Mouse (Mus musculus) neural tube, embryonic 15.5 days (tissue): ENCODE data around the gene Zranb1. TPM values are rescaled to one million over a fixed set of nuclear protein-coding genes. Genes with fewer than 3 reads are reported as not detected.

Experiments
- ATAC-seq: fragments of 200-750 bp; cut with Nextera tagmentation; 2 replicates; pipeline ENCODE4 v1.8.0; 2017; ENCODE audit warnings: mild to moderate bottlenecking, moderate TSS enrichment, moderate library complexity; ENCODE audit not compliant: low FRiP score
- H3K27ac ChIP-seq: fragments of 300-500 bp; sonication (generic); replicated peaks from 2 replicates; pipeline ENCODE4 v1.5.1; 2015; ENCODE audit warnings: mild to moderate bottlenecking, inconsistent platforms
- H3K27me3 ChIP-seq: fragments of 300-500 bp; sonication (generic); replicated peaks from 2 replicates; pipeline ENCODE4 v1.6.1; 2015; ENCODE audit warnings: inconsistent platforms
- H3K36me3 ChIP-seq: fragments of 300-500 bp; sonication (generic); 2 replicates; pipeline ENCODE4 v1.6.1; 2015; ENCODE audit warnings: inconsistent platforms
- H3K4me1 ChIP-seq: fragments of 300-500 bp; sonication (generic); 2 replicates; pipeline ENCODE4 v1.6.1; 2015; ENCODE audit warnings: inconsistent platforms
- H3K4me2 ChIP-seq: fragments of 300-500 bp; sonication (generic); 2 replicates; pipeline ENCODE4 v1.6.1; 2015; ENCODE audit warnings: inconsistent platforms, mild to moderate bottlenecking, moderate library complexity
- H3K4me3 ChIP-seq: fragments of 300-500 bp; sonication (generic); replicated peaks from 2 replicates; pipeline ENCODE4 v1.5.1; 2015; ENCODE audit warnings: mild to moderate bottlenecking, inconsistent platforms
- H3K9ac ChIP-seq: fragments of 300-500 bp; sonication (generic); replicated peaks from 2 replicates; pipeline ENCODE4 v1.6.1; 2015; ENCODE audit warnings: mild to moderate bottlenecking, inconsistent platforms
- H3K9me3 ChIP-seq: fragments of 300-500 bp; sonication (generic); replicated peaks from 2 replicates; pipeline ENCODE4 v1.6.1; 2016; ENCODE audit warnings: inconsistent platforms
- WGBS: fragments of 180-500 bp; shearing (Covaris S2); methylation state at CpG from one replicate; pipeline ENCODE4 v1.1.7; 2015; ENCODE audit warnings: mixed read lengths; 5-methylcytosine and 5-hydroxymethylcytosine counted together
- polyA plus RNA-seq: library from polyadenylated mRNA; unstranded; fragments of >200 nt; fragmentation: Nextera tagmentation; extraction: Ambion mirVana; gene quantifications from 2 replicates; pipeline ENCODE4 v1.2.1, GENCODE M21; 2015

Zranb1 gene
- polyA plus RNA-seq, 1 experiment from 2014 or later, result 20.5 TPM

DNA sequence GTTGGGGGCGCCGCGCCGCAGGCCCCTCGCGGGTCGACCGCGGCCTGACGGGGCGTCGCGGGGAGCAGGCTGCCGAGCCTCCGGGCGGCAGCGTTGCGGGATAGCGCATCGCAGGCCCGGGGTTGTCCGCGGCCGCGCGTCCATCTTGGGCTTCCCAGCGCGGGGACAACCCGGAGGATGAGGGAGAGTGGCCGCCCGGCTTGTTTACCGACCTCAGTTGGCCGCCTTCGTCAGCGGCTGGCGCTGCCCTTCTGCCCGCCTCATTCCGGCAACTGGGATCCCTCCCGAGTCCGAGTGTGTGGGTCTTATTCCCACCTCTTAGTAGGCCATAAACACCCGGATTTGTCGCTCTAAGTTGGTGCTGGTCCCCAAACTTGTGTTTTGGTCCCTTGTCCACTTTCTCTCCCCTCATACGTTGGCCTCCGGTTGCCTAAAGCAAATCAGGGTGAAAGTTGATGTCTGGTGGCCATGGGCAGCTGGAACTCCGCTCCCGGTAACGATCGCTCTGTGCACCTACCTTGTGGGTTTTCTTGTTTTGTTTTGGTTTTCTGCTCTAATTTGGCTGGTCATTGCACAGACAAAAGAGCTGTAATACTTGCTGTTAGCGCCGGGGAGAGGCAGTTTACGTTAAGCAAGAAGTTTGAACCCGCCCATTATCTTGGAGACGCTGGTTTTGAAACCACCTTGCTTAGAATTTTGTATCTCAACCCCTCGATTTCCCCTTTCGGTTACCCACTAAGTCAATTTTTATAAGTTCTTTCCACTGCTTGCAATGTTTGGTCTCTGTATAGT, 814 bp downstream of the Zranb1 start:
- Histone ChIP-seq H3K36me3 (no peaks in the 10 kb centered on the region), H3K27ac (peak overlapping the region; percentile 91), H3K9ac (peak overlapping the region; percentile 81), H3K9me3 (no peaks in the 10 kb centered on the region), H3K4me3 (peak overlapping the region; percentile 78), H3K27me3 (no peaks in the 10 kb centered on the region), H3K4me1 (peaks cover 23% of the 10 kb centered on the region), H3K4me2 (peak overlapping the region; percentile 82)
- WGBS, result under 1% methylated on average over 53 of the region's 55 CpGs
- ATAC-seq, result peak; percentile 69

DNA sequence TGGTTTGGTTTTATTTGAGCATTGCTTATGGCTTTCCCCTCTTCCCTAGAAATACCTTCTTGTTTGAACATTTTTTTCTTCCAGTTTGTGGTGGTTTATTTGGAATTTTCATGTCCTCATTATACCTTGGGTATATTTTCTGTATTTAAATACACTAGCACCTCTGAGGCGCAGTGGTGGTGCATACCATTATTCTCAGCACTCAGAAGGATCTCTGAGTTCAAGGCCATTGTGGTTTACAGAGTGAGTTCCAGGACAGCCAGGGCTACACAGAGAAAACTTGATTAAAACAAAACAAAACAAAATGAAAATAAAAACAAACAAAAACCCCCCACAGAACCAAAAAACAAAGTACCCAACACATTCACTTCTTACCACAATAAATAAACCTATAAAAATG, 2.4 kb downstream of the Zranb1 start:
- WGBS, result 89% methylated on average over 1 of the region's 1 CpGs
- Histone ChIP-seq H3K4me3 (no peak overlapping the region), H3K4me2 (no peak overlapping the region), H3K27ac (no peak overlapping the region), H3K9ac (no peak overlapping the region), H3K4me1 (peaks cover 23% of the 10 kb centered on the region), H3K9me3 (no peaks in the 10 kb centered on the region), H3K36me3 (no peaks in the 10 kb centered on the region), H3K27me3 (no peaks in the 10 kb centered on the region)
- no peak for ATAC-seq

DNA sequence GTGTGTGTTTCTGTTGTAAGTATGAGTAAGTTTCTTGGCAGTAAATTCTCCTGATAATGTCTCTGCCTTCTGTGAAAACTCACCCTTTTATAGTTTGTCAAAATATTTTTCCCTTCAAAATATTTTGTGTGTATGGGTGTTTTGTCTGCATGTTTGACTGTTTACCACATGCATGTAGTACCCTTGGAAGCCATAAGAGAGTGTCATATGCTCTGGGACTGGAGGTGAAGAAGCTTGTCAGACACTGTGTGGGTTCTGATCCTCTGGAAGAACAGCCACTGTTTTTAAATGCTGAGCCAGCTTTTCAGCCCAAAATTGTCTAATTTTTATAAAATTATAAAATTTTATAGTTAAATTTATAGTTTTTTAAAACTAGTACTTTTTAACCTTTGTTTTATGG, 3.8 kb downstream of the Zranb1 start:
- Histone ChIP-seq H3K4me2 (no peak overlapping the region), H3K9me3 (no peaks in the 10 kb centered on the region), H3K36me3 (no peaks in the 10 kb centered on the region), H3K9ac (no peak overlapping the region), H3K27me3 (no peaks in the 10 kb centered on the region), H3K4me3 (no peak overlapping the region), H3K4me1 (peaks cover 23% of the 10 kb centered on the region), H3K27ac (no peak overlapping the region)
- no peak for ATAC-seq

DNA sequence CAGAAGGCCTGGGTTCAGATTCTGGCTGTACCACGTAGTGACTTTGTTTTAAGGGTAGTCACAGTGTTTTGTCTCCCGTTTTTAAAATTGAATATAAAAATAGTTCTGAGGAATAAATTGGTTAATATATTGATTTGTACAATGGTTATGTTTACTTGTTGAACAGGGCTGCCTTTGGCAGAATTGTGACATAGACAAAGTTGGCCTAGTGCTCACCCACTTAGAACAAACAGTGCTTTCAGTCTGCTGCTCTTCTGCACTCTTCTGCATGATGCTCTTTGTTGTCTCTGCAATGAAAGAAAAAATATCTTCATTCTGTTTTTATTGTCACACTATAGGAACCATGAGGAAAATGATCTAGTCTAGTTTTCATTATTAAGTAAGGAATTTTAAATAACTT, 8.2 kb downstream of the Zranb1 start:
- Histone ChIP-seq H3K4me2 (no peak overlapping the region), H3K36me3 (no peaks in the 10 kb centered on the region), H3K4me1 (no peaks in the 10 kb centered on the region), H3K4me3 (no peak overlapping the region), H3K9me3 (no peaks in the 10 kb centered on the region), H3K27ac (no peak overlapping the region), H3K27me3 (no peaks in the 10 kb centered on the region), H3K9ac (no peak overlapping the region)
- ATAC-seq, result no peak
- WGBS, result 88% methylated on average over 2 of the region's 2 CpGs

DNA sequence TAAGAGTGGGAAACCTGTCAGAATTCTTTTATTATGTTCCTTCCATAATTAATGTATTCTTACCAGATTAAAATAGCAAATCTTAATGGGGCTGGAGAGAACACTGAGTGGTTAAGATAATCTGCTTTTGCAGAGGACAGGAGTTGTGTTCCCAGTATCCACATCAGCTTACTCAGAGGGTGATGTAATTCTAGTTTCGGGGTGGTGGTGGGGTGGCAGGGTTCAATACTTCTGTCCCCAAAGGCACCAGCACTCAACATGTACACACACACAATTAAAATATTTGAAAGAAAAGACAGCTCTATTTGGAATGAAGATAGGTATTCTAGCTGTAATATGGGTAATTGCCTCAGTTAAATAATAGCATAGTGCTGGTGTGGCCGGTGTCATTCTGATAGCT, 9.6 kb downstream of the Zranb1 start:
- Histone ChIP-seq H3K4me1 (no peaks in the 10 kb centered on the region), H3K4me3 (no peak overlapping the region), H3K4me2 (no peak overlapping the region), H3K27ac (no peak overlapping the region), H3K9ac (no peak overlapping the region), H3K27me3 (no peaks in the 10 kb centered on the region), H3K36me3 (no peaks in the 10 kb centered on the region), H3K9me3 (no peaks in the 10 kb centered on the region)
- WGBS, result 82% methylated on average over 2 of the region's 2 CpGs
- no peak for ATAC-seq

DNA sequence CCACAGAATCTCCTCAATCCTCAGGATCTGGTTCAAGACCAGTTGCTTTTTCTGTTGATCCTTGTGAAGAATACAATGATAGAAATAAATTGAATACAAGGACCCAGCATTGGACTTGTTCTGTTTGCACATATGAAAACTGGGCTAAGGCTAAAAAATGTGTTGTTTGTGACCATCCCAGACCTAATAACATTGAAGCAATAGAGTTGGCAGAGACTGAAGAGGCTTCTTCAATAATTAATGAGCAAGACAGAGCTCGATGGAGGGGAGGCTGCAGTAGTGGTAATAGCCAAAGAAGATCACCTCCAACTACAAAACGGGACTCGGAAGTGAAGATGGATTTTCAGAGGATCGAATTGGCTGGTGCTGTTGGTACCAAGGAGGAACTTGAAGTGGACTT, 19.0 kb downstream of the Zranb1 start:
- Histone ChIP-seq H3K27me3 (no peaks in the 10 kb centered on the region), H3K9me3 (no peaks in the 10 kb centered on the region), H3K27ac (no peak overlapping the region), H3K9ac (no peak overlapping the region), H3K4me3 (no peak overlapping the region), H3K36me3 (no peaks in the 10 kb centered on the region), H3K4me2 (no peak overlapping the region), H3K4me1 (no peaks in the 10 kb centered on the region)
- ATAC-seq, result no peak
- WGBS, result 76% methylated on average over 4 of the region's 4 CpGs

DNA sequence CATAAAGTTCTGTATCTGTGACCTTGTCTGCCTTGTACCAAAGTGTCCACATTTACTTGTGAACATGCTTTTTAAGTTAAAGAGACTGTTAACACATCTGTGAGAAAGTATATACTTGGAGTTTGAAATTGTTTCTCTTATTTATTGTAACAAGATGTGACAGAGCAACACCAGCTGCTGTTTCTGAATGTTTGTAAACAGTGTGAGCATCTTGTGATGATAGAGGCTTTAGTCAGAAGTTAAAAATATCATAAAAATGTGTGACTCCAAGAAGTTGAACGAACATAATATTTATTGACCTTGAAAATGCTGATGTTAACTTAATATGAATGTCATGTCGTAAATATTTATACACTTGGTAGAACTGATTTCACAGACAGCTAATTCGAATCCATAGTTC, 19.7 kb downstream of the Zranb1 start:
- Histone ChIP-seq H3K9ac (no peak overlapping the region), H3K9me3 (no peaks in the 10 kb centered on the region), H3K27me3 (no peaks in the 10 kb centered on the region), H3K36me3 (no peaks in the 10 kb centered on the region), H3K4me2 (no peak overlapping the region), H3K27ac (no peak overlapping the region), H3K4me3 (no peak overlapping the region), H3K4me1 (no peaks in the 10 kb centered on the region)
- WGBS, result 93% methylated on average over 3 of the region's 3 CpGs
- ATAC-seq, result no peak

DNA sequence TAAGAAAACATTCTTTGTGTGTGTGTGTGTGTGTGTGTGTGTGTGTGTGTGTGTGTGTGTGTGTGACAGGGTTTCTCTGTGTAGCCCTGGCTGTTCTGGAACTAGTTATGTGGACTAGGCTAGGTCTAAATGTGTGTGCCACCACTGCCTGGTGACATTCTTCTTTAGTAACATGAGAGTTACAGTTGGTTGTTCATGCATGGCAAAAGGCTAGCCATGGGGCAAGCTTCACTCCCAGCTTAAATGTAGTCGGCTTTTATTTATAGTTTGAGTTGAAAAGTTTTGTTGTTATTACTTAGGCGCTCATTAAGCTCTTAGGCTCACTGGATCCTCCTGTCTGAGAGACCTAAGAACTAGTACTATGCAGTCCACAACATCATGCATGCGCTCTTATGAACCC, 33.5 kb downstream of the Zranb1 start:
- no peaks in the 10 kb centered on the region for H3K27me3 ChIP-seq
- no peaks in the 10 kb centered on the region; the same call in 1 of the 2 replicates for H3K36me3 ChIP-seq
- no peaks in the 10 kb centered on the region for H3K9me3 ChIP-seq
- no peak overlapping the region for H3K4me2 ChIP-seq
- H3K27ac ChIP-seq, result no peak overlapping the region
- no peaks in the 10 kb centered on the region for H3K4me1 ChIP-seq
- 88% methylated on average over 3 of the region's 3 CpGs for WGBS
- no peak overlapping the region for H3K4me3 ChIP-seq
- ATAC-seq, result no peak
- no peak overlapping the region for H3K9ac ChIP-seq

DNA sequence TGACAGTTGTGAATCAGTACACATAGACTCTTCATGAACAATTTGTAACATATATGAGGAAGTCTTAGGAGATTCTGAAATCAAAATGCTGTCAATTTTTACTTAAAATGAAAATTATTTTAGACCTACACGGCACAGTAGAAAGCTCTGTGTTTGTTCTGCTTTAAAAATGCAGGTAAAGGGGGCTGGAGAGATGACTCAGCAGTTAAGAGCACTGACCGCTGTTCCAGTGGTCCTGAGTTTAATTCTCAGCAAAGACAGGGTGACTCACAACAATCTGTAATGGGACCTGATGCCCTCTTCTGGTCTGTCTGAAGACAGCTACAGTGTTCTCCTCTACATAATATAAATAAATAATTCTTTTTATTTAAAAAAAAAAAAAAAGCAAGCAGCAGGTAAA, 34.8 kb downstream of the Zranb1 start:
- no peak overlapping the region for H3K9ac ChIP-seq
- WGBS, result 88% methylated on average over 2 of the region's 2 CpGs
- no peak overlapping the region for H3K4me3 ChIP-seq
- H3K36me3 ChIP-seq, result no peaks in the 10 kb centered on the region; the same call in 1 of the 2 replicates
- no peaks in the 10 kb centered on the region for H3K4me1 ChIP-seq
- no peaks in the 10 kb centered on the region for H3K27me3 ChIP-seq
- H3K9me3 ChIP-seq, result no peaks in the 10 kb centered on the region
- no peak overlapping the region for H3K4me2 ChIP-seq
- ATAC-seq, result no peak
- no peak overlapping the region for H3K27ac ChIP-seq

DNA sequence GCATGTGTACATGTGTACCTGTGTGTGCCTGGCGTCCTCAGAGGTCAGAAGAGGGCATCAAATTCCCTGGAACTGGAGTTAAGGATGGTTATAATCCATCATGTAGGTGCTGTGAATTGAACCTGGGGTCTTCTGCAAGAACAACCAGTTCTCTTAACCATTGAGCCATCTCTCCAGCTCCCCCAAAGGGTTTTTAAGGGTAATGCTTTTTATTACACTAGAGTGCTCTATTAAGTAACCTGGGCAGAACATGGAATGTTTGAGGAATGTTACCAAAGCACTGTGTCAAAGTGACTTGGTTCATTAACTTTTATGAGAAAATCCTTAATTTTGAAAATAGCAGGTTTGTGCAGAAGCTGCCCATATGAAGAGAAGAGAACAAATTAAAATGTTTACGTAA, 41.1 kb downstream of the Zranb1 start:
- ATAC-seq, result no peak
- no peak overlapping the region for H3K4me2 ChIP-seq
- H3K9ac ChIP-seq, result no peak overlapping the region
- no peaks in the 10 kb centered on the region for H3K9me3 ChIP-seq
- no peak overlapping the region for H3K4me3 ChIP-seq
- 89% methylated on average over 2 of the region's 2 CpGs for WGBS
- no peak overlapping the region for H3K27ac ChIP-seq
- 0 out of 2 replicates have a peak, but pooled peaks cover 2% of the 10 kb centered on the region for H3K4me1 ChIP-seq
- H3K36me3 ChIP-seq, result peaks cover 11% of the 10 kb centered on the region; the same call in 1 of the 2 replicates
- no peaks in the 10 kb centered on the region for H3K27me3 ChIP-seq

DNA sequence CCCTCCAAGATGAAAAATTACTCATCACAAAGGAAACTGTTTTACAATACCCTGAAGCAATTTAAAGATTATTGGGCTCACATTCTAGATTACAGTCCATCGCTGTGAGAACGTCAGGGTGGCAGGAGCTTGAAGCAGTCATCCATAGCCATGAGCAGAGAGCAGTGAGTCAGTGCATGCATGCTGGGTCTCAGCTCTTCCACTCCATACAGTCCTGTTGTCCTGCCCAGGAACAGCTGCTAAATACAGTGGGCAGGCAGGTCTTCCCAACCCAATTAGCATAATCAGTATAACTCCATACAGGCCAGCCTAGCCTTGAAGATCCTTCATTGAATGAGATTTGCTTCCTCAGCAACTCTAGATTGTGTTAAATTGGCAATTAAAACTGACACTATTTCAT, 45.1 kb downstream of the Zranb1 start:
- WGBS, result 48% methylated on average over 2 of the region's 2 CpGs
- no peak overlapping the region for H3K27ac ChIP-seq
- no peak overlapping the region for H3K4me2 ChIP-seq
- H3K27me3 ChIP-seq, result no peaks in the 10 kb centered on the region
- no peak for ATAC-seq
- no peaks in the 10 kb centered on the region for H3K9me3 ChIP-seq
- H3K36me3 ChIP-seq, result peaks cover 11% of the 10 kb centered on the region; the same call in 1 of the 2 replicates
- 0 out of 2 replicates have a peak, but pooled peaks cover 2% of the 10 kb centered on the region for H3K4me1 ChIP-seq
- H3K4me3 ChIP-seq, result no peak overlapping the region
- no peak overlapping the region for H3K9ac ChIP-seq

DNA sequence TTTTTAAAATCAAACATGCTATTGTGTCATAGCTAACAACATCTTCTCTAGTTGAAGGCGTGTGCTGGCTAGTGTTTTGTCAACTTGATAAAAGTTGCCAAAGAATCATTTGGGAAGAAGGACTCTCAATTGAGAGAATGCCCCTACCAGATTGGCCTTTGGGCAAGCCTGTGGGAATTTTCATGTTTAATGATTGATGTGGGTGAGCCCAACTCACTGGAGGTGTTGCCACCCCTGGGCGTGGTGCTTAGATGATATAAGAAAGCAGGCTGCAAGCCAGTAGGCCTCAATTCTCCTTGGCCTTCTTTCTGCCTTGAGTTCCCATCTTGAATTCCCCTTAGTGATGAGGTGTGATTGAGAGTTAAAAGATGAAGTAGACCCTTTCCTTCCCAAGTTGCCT, 47.0 kb downstream of the Zranb1 start:
- ATAC-seq, result no peak
- no peaks in the 10 kb centered on the region for H3K27me3 ChIP-seq
- no peaks in the 10 kb centered on the region for H3K9me3 ChIP-seq
- 96% methylated on average over 2 of the region's 2 CpGs for WGBS
- no peak overlapping the region for H3K4me3 ChIP-seq
- no peak overlapping the region for H3K9ac ChIP-seq
- H3K4me1 ChIP-seq, result 0 out of 2 replicates have a peak, but pooled peaks cover 2% of the 10 kb centered on the region
- H3K36me3 ChIP-seq, result peaks cover 23% of the 10 kb centered on the region
- no peak overlapping the region for H3K4me2 ChIP-seq
- H3K27ac ChIP-seq, result no peak overlapping the region
